Mouse (Mus musculus): ENCODE results near the gene Nlk.
A peak's percentile ranks its signal among the peaks of the same experiment; 100 is the strongest.
"Not testable (repeated sequence)": the region's sequence is repeated elsewhere in the genome, so short reads cannot be mapped to it uniquely, and the experiment has no call there.

Nlk gene

GRCm38 (mm10) chr11:78540358-78540757 lies 156.8 kb downstream of the Nlk start:
- no peak for DNase-seq

- DNase-seq, result no peak
These were observed 160.5 kb downstream of the Nlk start for GRCm38 (mm10) chr11:78536690-78537084.

- DNase-seq, result peak; percentile 96 to 99
These were observed 161.0 kb downstream of the Nlk start, which contains the start of the genes Tnfaip1 and Ift20 for GRCm38 (mm10) chr11:78536080-78536689. Gene Tnfaip1 (minus strand): TSS chr11:78536332. Gene Ift20 (plus strand): TSS chr11:78536361.

- no peak for DNase-seq
These were observed 161.6 kb downstream of the Nlk start for GRCm38 (mm10) chr11:78535376-78536079.

GRCm38 (mm10) chr11:78534516-78534915 lies 162.7 kb downstream of the Nlk start:
- no peak for DNase-seq

- not testable (repeated sequence) for DNase-seq
These were observed 165.7 kb downstream of the Nlk start for GRCm38 (mm10) chr11:78531515-78531914.

GRCm38 (mm10) chr11:78531046-78531445 lies 166.1 kb downstream of the Nlk start:
- no peak for DNase-seq

GRCm38 (mm10) chr11:78530001-78530400 lies 167.2 kb downstream of the Nlk start:
- no peak for DNase-seq

GRCm38 (mm10) chr11:78528714-78529113 lies 168.5 kb downstream of the Nlk start:
- no peak for DNase-seq

- no peak for DNase-seq
These were observed 172.3 kb downstream of the Nlk start for GRCm38 (mm10) chr11:78524838-78525237.

- no peak for DNase-seq
These were observed 173.8 kb downstream of the Nlk start for GRCm38 (mm10) chr11:78523241-78523955.

- no peak for DNase-seq
These were observed 174.6 kb downstream of the Nlk start for GRCm38 (mm10) chr11:78522481-78522997.

- no peak for DNase-seq
These were observed 175.3 kb downstream of the Nlk start for GRCm38 (mm10) chr11:78521880-78522279.

GRCm38 (mm10) chr11:78518931-78519330 lies 178.2 kb downstream of the Nlk start:
- no peak for DNase-seq

All from thymus, postnatal 36 days (tissue).